Mouse (Mus musculus) thymus, adult 2 months (tissue): ENCODE results near the gene Ercc8. TPM values are rescaled to one million over a fixed set of nuclear protein-coding genes. Genes with fewer than 3 reads are reported as not detected.

Source experiments
- DNase-seq: peaks from one replicate; pipeline ENCODE4 v3.0.0; 2021
- H3K27ac ChIP-seq: fragments of 200-500 bp; 2 replicates; pipeline ENCODE4 v1.5.1; 2012; ENCODE audit warnings: low read length, control low read depth; ENCODE audit not compliant: control insufficient read depth, insufficient read depth
- H3K27me3 ChIP-seq: fragments of 200-500 bp; 2 replicates; pipeline ENCODE4 v1.6.1; 2012; ENCODE audit warnings: mild to moderate bottlenecking, low read length, moderate library complexity, mixed read lengths; ENCODE audit not compliant: control insufficient read depth, insufficient read depth
- H3K36me3 ChIP-seq: fragments of 200-500 bp; 2 replicates; pipeline ENCODE4 v1.6.1; 2012; ENCODE audit warnings: mild to moderate bottlenecking, low read length, moderate library complexity; ENCODE audit not compliant: control insufficient read depth, insufficient read depth
- H3K4me1 ChIP-seq: fragments of 200-500 bp; replicated peaks from 2 replicates; pipeline ENCODE4 v1.6.1; 2012; ENCODE audit warnings: low read length; ENCODE audit not compliant: control insufficient read depth, insufficient read depth
- H3K4me3 ChIP-seq: fragments of 200-500 bp; 2 replicates; pipeline ENCODE4 v1.5.1; 2012; ENCODE audit warnings: mild to moderate bottlenecking, low read length, control low read depth, moderate library complexity; ENCODE audit not compliant: control insufficient read depth, insufficient read depth
- CTCF ChIP-seq: fragments of 200-500 bp; IDR thresholded peaks from 2 replicates; pipeline ENCODE4 v1.5.1; 2012; ENCODE audit warnings: mild to moderate bottlenecking, control low read depth, low read length, moderate library complexity, borderline replicate concordance; ENCODE audit not compliant: control insufficient read depth, poor library complexity, insufficient read depth; ENCODE audit errors: extremely low read depth
- POLR2A ChIP-seq: fragments of 200-500 bp; IDR thresholded peaks from 2 replicates; pipeline ENCODE4 v1.6.1; 2012; ENCODE audit warnings: mild to moderate bottlenecking, low read length, control low read depth, moderate library complexity; ENCODE audit not compliant: control insufficient read depth, poor library complexity, insufficient read depth; ENCODE audit errors: extremely low read depth
- WGBS: fragments of 180-500 bp; shearing (Covaris S2); methylation state at CpG from one replicate; pipeline ENCODE4 v1.1.7; 2018; 5-methylcytosine and 5-hydroxymethylcytosine counted together
- polyA plus RNA-seq: library from polyadenylated mRNA; depleted of rRNA; stranded (reverse); fragments of >200 nt; gene quantifications from 2 replicates; pipeline ENCODE4 v1.2.3, GENCODE M21; 2012

Ercc8 gene
- polyA plus RNA-seq, 1 experiment = 17.4 TPM

- no peak for TF ChIP-seq CTCF
- TF ChIP-seq POLR2A = no peak
- H3K4me1 ChIP-seq = 0 out of 2 replicates have a peak, but pooled peaks cover 2% of the 10 kb centered on the region
- H3K27ac ChIP-seq = no peak overlapping the region
- no peak overlapping the region for H3K4me3 ChIP-seq
- WGBS = 64% methylated on average over 7 of the region's 7 CpGs
- no peak for DNase-seq
- no peaks in the 10 kb centered on the region for H3K27me3 ChIP-seq
- H3K36me3 ChIP-seq = no peaks in the 10 kb centered on the region
These were observed 29.5 kb upstream of the Ercc8 start for GRCm38 (mm10) chr13:108129070-108129469.

- Histone ChIP-seq H3K27ac (no peak overlapping the region), H3K4me1 (peaks cover 5% of the 10 kb centered on the region; the same call in 1 of the 2 replicates), H3K27me3 (no peaks in the 10 kb centered on the region), H3K36me3 (no peaks in the 10 kb centered on the region), H3K4me3 (no peak overlapping the region)
- no peak for DNase-seq
- TF ChIP-seq POLR2A = no peak
- TF ChIP-seq CTCF = no peak
- 95% methylated on average over 5 of the region's 5 CpGs for WGBS
These were observed 27.8 kb upstream of the Ercc8 start for GRCm38 (mm10) chr13:108130737-108131136.

- WGBS = 87% methylated on average over 6 of the region's 6 CpGs
- peaks cover 3% of the 10 kb centered on the region; the same call in 1 of the 2 replicates for H3K4me1 ChIP-seq
- no peaks in the 10 kb centered on the region for H3K27me3 ChIP-seq
- no peak overlapping the region for H3K27ac ChIP-seq
- DNase-seq = no peak
- no peaks in the 10 kb centered on the region for H3K36me3 ChIP-seq
- TF ChIP-seq CTCF (no peak), POLR2A (no peak)
- no peak overlapping the region for H3K4me3 ChIP-seq
These were observed 26.3 kb upstream of the Ercc8 start for GRCm38 (mm10) chr13:108132031-108132819.

GRCm38 (mm10) chr13:108135617-108136016, 22.9 kb upstream of the Ercc8 start:
- DNase-seq = no peak
- no peak for TF ChIP-seq CTCF
- no peak for TF ChIP-seq POLR2A
- WGBS = 83% methylated on average over 6 of the region's 6 CpGs
- Histone ChIP-seq H3K4me1 (peaks cover 3% of the 10 kb centered on the region; the same call in 1 of the 2 replicates), H3K4me3 (no peak overlapping the region), H3K36me3 (no peaks in the 10 kb centered on the region), H3K27ac (no peak overlapping the region), H3K27me3 (no peaks in the 10 kb centered on the region)

- no peak overlapping the region for H3K27ac ChIP-seq
- WGBS = 93% methylated on average over 5 of the region's 5 CpGs
- no peak for DNase-seq
- no peak overlapping the region for H3K4me3 ChIP-seq
- H3K4me1 ChIP-seq = peaks cover 3% of the 10 kb centered on the region; the same call in 1 of the 2 replicates
- H3K27me3 ChIP-seq = no peaks in the 10 kb centered on the region
- TF ChIP-seq POLR2A = no peak
- no peak for TF ChIP-seq CTCF
- H3K36me3 ChIP-seq = no peaks in the 10 kb centered on the region
These were observed 20.0 kb upstream of the Ercc8 start for GRCm38 (mm10) chr13:108138403-108138977.

GRCm38 (mm10) chr13:108144086-108144485, 14.4 kb upstream of the Ercc8 start:
- H3K36me3 ChIP-seq = no peaks in the 10 kb centered on the region
- H3K4me3 ChIP-seq = no peak overlapping the region
- TF ChIP-seq CTCF = no peak
- no peak for TF ChIP-seq POLR2A
- no peak overlapping the region for H3K27ac ChIP-seq
- DNase-seq = no peak
- 96% methylated on average over 8 of the region's 8 CpGs for WGBS
- H3K4me1 ChIP-seq = no peaks in the 10 kb centered on the region
- no peaks in the 10 kb centered on the region for H3K27me3 ChIP-seq
